Mouse (Mus musculus): ENCODE measurements around the gene Tnfrsf19. TPM values are rescaled to one million over a fixed set of nuclear protein-coding genes. Genes with fewer than 3 reads are reported as not detected.

Gene Tnfrsf19
- total RNA-seq, 1 experiment, result 13.2 TPM

- H3K27ac ChIP-seq (ENCODE audit: insufficient read depth, low read depth, low read length, poor library complexity, severe bottlenecking), result no peak overlapping the region
- peaks cover 0 to 16% of the 10 kb centered on the region in 2 experiments; a peak in 2 of 4 replicates for H3K4me1 ChIP-seq (ENCODE audit: control insufficient read depth in 2 of 2, insufficient read depth in 2 of 2, low read length in 2 of 2, poor library complexity in 1 of 2)
- no peak overlapping the region for H3K9ac ChIP-seq (ENCODE audit: insufficient read depth, low read depth, low read length, poor library complexity, severe bottlenecking)
- no peaks in the 10 kb centered on the region for H3K9me3 ChIP-seq (ENCODE audit: control insufficient read depth, insufficient read depth, low read depth, low read length)
- H3K4me3 ChIP-seq (ENCODE audit: insufficient read depth in 1 of 2, low read depth in 1 of 2, low read length in 2 of 2, poor library complexity in 1 of 2, severe bottlenecking in 1 of 2), result no peak overlapping the region
- no peak for DNase-seq (ENCODE audit: low read depth, low spot score)
- no peak for TF ChIP-seq CHD2 (IDR thresholded peaks at IDR 0.05; ENCODE audit: low read depth, low read length)
- TF ChIP-seq MAFK (IDR thresholded peaks at IDR 0.05; ENCODE audit: insufficient read depth, low read depth, low read length), result no peak
- TF ChIP-seq HCFC1 (IDR thresholded peaks at IDR 0.05; ENCODE audit: borderline replicate concordance, insufficient read depth, low read length), result no peak
- TF ChIP-seq ZNF384 (IDR thresholded peaks at IDR 0.05; ENCODE audit: low read depth, low read length), result no peak
- no peak for TF ChIP-seq ZC3H11A (IDR thresholded peaks at IDR 0.05; ENCODE audit: borderline replicate concordance, low read depth, low read length)
- no peaks in the 10 kb centered on the region; the same call in 1 of the 2 replicates for H3K36me3 ChIP-seq (ENCODE audit: control insufficient read depth, insufficient read depth, low read length, poor library complexity, severe bottlenecking)
- in situ Hi-C loops (cut with MboI; ENCODE audit: low sequenced_read_pairs in 2 of 2, unreplicated experiment in 2 of 2), result no loop called here
Measured at GRCm38 (mm10) chr14:60996556-60996955, 49.7 kb downstream of the Tnfrsf19 start.

DNA sequence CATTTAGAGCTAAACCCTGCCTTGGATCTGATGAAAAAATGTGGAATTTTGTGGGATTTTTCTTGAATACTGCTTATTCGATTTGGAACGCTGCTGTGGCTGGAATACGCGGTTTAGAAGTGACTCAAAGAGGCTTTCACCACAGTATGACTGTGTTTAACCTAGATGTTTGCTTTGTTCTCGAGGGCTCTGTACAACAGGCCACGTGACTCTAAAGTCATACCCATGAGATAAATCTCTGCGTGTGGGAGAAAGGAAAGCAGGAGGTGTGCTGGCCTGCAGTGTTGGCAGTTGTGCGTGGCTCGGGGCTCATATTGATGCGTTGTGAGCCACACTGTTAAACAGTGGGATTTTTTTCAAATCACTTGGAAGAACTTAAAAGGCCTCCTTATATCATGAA is 52.8 kb downstream of the Tnfrsf19 start:
- Histone ChIP-seq H3K27ac (ENCODE audit: insufficient read depth, low read depth, low read length, poor library complexity, severe bottlenecking) (no peak overlapping the region), H3K36me3 (ENCODE audit: control insufficient read depth, insufficient read depth, low read length, poor library complexity, severe bottlenecking) (no peaks in the 10 kb centered on the region; the same call in 1 of the 2 replicates), H3K4me1 (ENCODE audit: control insufficient read depth in 2 of 2, insufficient read depth in 2 of 2, low read length in 2 of 2, poor library complexity in 1 of 2) (peaks cover 6 to 18% of the 10 kb centered on the region in 2 experiments; a peak in 3 of 4 replicates), H3K9ac (ENCODE audit: insufficient read depth, low read depth, low read length, poor library complexity, severe bottlenecking) (no peak overlapping the region), H3K9me3 (ENCODE audit: control insufficient read depth, insufficient read depth, low read depth, low read length) (no peaks in the 10 kb centered on the region), H3K4me3 (ENCODE audit: insufficient read depth in 1 of 2, low read depth in 1 of 2, low read length in 2 of 2, poor library complexity in 1 of 2, severe bottlenecking in 1 of 2) (no peak overlapping the region)
- TF ChIP-seq HCFC1 (IDR thresholded peaks at IDR 0.05; ENCODE audit: borderline replicate concordance, insufficient read depth, low read length) (no peak), CHD2 (IDR thresholded peaks at IDR 0.05; ENCODE audit: low read depth, low read length) (no peak), ZC3H11A (IDR thresholded peaks at IDR 0.05; ENCODE audit: borderline replicate concordance, low read depth, low read length) (no peak), ZNF384 (IDR thresholded peaks at IDR 0.05; ENCODE audit: low read depth, low read length) (no peak), MAFK (IDR thresholded peaks at IDR 0.05; ENCODE audit: insufficient read depth, low read depth, low read length) (no peak)
- in situ Hi-C loops (cut with MboI; ENCODE audit: low sequenced_read_pairs in 2 of 2, unreplicated experiment in 2 of 2), result no loop called here
- DNase-seq (ENCODE audit: low read depth, low spot score), result no peak

- Histone ChIP-seq H3K9me3 (ENCODE audit: control insufficient read depth, insufficient read depth, low read depth, low read length) (no peaks in the 10 kb centered on the region), H3K4me1 (ENCODE audit: control insufficient read depth in 2 of 2, insufficient read depth in 2 of 2, low read length in 2 of 2, poor library complexity in 1 of 2) (peaks cover 6 to 18% of the 10 kb centered on the region in 2 experiments; a peak in 3 of 4 replicates), H3K36me3 (ENCODE audit: control insufficient read depth, insufficient read depth, low read length, poor library complexity, severe bottlenecking) (no peaks in the 10 kb centered on the region; the same call in 1 of the 2 replicates), H3K4me3 (ENCODE audit: insufficient read depth in 1 of 2, low read depth in 1 of 2, low read length in 2 of 2, poor library complexity in 1 of 2, severe bottlenecking in 1 of 2) (no peak overlapping the region), H3K27ac (ENCODE audit: insufficient read depth, low read depth, low read length, poor library complexity, severe bottlenecking) (no peak overlapping the region), H3K9ac (ENCODE audit: insufficient read depth, low read depth, low read length, poor library complexity, severe bottlenecking) (no peak overlapping the region)
- no peak for DNase-seq (ENCODE audit: low read depth, low spot score)
- in situ Hi-C loops (cut with MboI; ENCODE audit: low sequenced_read_pairs in 2 of 2, unreplicated experiment in 2 of 2), result no loop called here
- TF ChIP-seq MAFK (IDR thresholded peaks at IDR 0.05; ENCODE audit: insufficient read depth, low read depth, low read length), result no peak
- no peak for TF ChIP-seq ZC3H11A (IDR thresholded peaks at IDR 0.05; ENCODE audit: borderline replicate concordance, low read depth, low read length)
- TF ChIP-seq ZNF384 (IDR thresholded peaks at IDR 0.05; ENCODE audit: low read depth, low read length), result no peak
- no peak for TF ChIP-seq CHD2 (IDR thresholded peaks at IDR 0.05; ENCODE audit: low read depth, low read length)
- no peak for TF ChIP-seq HCFC1 (IDR thresholded peaks at IDR 0.05; ENCODE audit: borderline replicate concordance, insufficient read depth, low read length)
Measured at GRCm38 (mm10) chr14:60993092-60993491, 53.2 kb downstream of the Tnfrsf19 start.

GRCm38 (mm10) chr14:60992144-60992543 is 54.1 kb downstream of the Tnfrsf19 start:
- H3K4me3 ChIP-seq (ENCODE audit: insufficient read depth in 1 of 2, low read depth in 1 of 2, low read length in 2 of 2, poor library complexity in 1 of 2, severe bottlenecking in 1 of 2), result no peak overlapping the region
- peaks cover 6 to 18% of the 10 kb centered on the region in 2 experiments; a peak in 3 of 4 replicates for H3K4me1 ChIP-seq (ENCODE audit: control insufficient read depth in 2 of 2, insufficient read depth in 2 of 2, low read length in 2 of 2, poor library complexity in 1 of 2)
- no peak for DNase-seq (ENCODE audit: low read depth, low spot score)
- H3K9me3 ChIP-seq (ENCODE audit: control insufficient read depth, insufficient read depth, low read depth, low read length), result no peaks in the 10 kb centered on the region
- no peak for TF ChIP-seq HCFC1 (IDR thresholded peaks at IDR 0.05; ENCODE audit: borderline replicate concordance, insufficient read depth, low read length)
- no peak for TF ChIP-seq MAFK (IDR thresholded peaks at IDR 0.05; ENCODE audit: insufficient read depth, low read depth, low read length)
- TF ChIP-seq ZNF384 (IDR thresholded peaks at IDR 0.05; ENCODE audit: low read depth, low read length), result no peak
- no peak for TF ChIP-seq ZC3H11A (IDR thresholded peaks at IDR 0.05; ENCODE audit: borderline replicate concordance, low read depth, low read length)
- no peak for TF ChIP-seq CHD2 (IDR thresholded peaks at IDR 0.05; ENCODE audit: low read depth, low read length)
- in situ Hi-C loops (cut with MboI; ENCODE audit: low sequenced_read_pairs in 2 of 2, unreplicated experiment in 2 of 2), result no loop called here
- H3K36me3 ChIP-seq (ENCODE audit: control insufficient read depth, insufficient read depth, low read length, poor library complexity, severe bottlenecking), result no peaks in the 10 kb centered on the region; the same call in 1 of the 2 replicates
- no peak overlapping the region for H3K27ac ChIP-seq (ENCODE audit: insufficient read depth, low read depth, low read length, poor library complexity, severe bottlenecking)
- H3K9ac ChIP-seq (ENCODE audit: insufficient read depth, low read depth, low read length, poor library complexity, severe bottlenecking), result no peak overlapping the region

Measured in ES-E14 (cell line).